Mouse (Mus musculus): Measurements from ENCODE around the gene Bbs7.

DNA sequence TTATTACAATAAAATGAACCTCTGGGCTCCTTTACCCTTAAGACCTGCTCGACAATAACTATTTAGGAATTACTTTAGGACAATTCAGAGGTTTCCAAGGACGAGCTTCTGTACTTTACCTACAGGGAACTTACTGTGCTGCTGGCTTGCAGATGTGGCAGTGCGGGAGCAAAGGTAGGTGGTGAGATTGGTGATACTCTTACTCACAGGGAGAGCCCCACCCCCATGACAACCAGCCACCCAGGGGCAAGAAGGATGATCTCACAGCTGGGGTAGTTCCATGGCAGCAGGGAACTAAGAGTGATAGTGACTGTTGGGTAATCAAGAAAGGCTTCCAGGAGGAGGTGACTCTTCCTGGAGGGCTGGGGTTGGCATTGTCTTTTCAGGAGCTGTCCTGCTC lies 30.1 kb upstream of the Bbs7 start:
- no peak for TF ChIP-seq GATA1 (IDR thresholded peaks at IDR 0.05; ENCODE audit: borderline replicate concordance, low read length)
- TF ChIP-seq FLI1 (IDR thresholded peaks at IDR 0.05; ENCODE audit: low read length): no peak

Data from megakaryocyte, embryonic 14.5 days (primary cell).